Mouse (Mus musculus) A20 (cell line): ENCODE data around the gene Impg2.

Experiments used
- DNase-seq: peaks from one replicate; pipeline ENCODE4 v3.0.0-alpha.2; 2011; ENCODE audit warnings: low read depth, low spot score

Gene Impg2

GRCm38 (mm10) chr16:56298836-56299235 is 94.7 kb downstream of the Impg2 start:
- DNase-seq, result no peak

- no peak for DNase-seq
Observed at GRCm38 (mm10) chr16:56302996-56303395, 98.9 kb downstream of the Impg2 start.

- no peak for DNase-seq
Observed at GRCm38 (mm10) chr16:56304167-56304566, 100.1 kb downstream of the Impg2 start.

GRCm38 (mm10) chr16:56307575-56307974 is 103.5 kb downstream of the Impg2 start:
- DNase-seq, result no peak

GRCm38 (mm10) chr16:56311291-56311690 is 107.2 kb downstream of the Impg2 start:
- no peak for DNase-seq
